Mouse (Mus musculus): Measurements from ENCODE around the gene Pde4c. TPM values are rescaled to one million over a fixed set of nuclear protein-coding genes. Genes with fewer than 3 reads are reported as not detected.

The Pde4c gene
- polyA plus RNA-seq (2012; rRNA removed), result 3.5 and 6.5 TPM in 2 replicates

DNA sequence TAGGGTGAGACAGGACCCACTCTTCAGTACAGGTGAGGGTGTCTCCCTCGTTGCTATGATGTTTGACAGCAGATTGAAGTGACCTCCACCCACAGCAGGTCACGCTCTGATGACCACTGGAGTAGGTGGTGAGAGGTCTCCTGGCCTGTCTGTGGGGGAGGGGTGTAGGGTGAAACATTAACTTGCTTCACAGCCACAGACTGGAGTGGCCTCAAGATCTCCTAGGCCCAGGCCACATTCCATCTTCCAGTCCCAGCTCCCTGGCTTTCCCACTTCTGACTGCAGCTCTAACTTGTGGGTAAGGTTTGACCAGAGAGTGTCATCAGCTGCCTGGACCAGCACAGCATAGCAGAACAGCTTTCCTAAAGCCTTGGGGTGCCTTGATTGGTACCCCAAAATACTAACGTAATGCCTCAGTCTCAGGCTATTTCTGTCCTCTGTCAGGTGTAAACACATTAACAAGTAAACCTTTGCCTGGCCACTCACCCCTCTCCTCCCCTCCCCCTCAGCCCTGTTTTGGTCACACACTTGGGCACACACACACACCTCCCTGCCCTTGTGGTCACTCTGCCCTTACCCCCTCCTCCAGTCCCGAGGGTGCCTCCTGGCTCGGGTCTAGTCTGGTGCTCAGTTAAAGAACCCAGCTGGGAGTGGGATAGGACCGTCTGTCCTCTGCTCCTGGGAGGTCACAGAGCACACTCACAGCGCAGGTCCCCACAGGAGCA, at the start of gene Pde4c:
Gene Pde4c, plus strand, starts transcription at position 235 of the 725 bp plus-strand sequence.

GRCm38 (mm10) chr8:70698310-70699109, 25.0 kb upstream of the Pde4c start, which contains the start of gene Jund:
Jund (plus strand) TSS chr8:70698949.

GRCm38 (mm10) chr8:70703287-70703686, 20.2 kb upstream of the Pde4c start, which contains the start of gene Iqcn:
Iqcn (plus strand) TSS chr8:70703457.

DNA sequence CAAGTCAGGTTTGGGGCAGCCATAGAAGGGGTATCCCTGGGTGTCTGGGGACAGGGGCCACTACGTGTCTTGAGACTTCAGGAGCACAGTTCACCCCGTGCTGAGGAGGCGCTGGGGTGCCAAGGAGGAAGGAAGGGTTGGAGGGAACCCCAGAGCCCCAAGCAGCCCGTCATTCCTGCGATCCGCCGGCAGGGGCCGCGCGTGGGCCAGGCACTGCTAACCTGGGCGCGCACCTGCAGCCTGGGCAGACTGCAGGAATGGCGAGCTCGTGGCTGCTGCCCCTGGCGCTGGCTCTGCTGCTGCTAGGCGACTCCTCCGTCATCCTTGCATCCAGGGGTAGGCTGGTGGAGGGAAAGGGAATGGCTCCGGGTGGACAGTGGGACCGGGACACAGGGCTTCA, 5.2 kb upstream of the Pde4c start, which contains the start of gene Gm3336:
Gene Gm3336, plus strand, starts transcription at position 247 of the 400 bp plus-strand sequence.

GRCm38 (mm10) chr8:70754043-70754870, 30.7 kb downstream of the Pde4c start, which contains the start of gene Rab3a:
Rab3a (plus strand) TSS chr8:70754679.

DNA sequence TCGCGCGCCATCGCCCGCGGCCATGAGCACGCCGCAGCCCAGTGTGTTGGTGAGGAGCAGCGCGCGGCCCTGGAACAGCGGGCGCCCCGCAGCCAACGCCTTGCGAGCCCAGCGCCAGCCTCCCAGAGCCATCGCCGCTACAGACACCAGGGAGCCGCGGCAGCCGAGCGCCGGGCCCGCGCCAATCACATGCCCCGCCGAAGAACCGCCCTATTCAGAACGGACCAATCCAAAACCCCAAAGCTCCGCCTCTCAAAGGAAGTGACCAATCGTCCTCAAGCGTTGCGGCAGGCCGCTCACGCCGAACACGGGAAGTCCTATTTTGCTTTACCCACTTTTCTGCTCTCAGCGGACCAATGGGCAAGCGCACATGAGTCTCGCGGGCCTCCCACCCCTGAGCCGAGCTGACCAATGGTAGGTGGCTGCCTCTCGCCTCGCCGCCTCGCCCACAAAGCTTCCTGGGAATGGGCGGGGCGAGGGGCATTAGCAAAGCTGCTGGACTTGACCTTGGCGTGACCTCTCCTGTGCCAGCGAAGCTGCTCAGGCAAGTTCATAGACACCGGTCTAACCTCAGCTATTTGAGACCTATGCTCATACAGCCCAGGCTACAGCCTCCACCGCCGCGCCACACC, 37.4 kb downstream of the Pde4c start, which contains the start of gene Mpv17l2:
Gene Mpv17l2, minus strand, starts transcription at position 172 of the 632 bp plus-strand sequence.

DNA sequence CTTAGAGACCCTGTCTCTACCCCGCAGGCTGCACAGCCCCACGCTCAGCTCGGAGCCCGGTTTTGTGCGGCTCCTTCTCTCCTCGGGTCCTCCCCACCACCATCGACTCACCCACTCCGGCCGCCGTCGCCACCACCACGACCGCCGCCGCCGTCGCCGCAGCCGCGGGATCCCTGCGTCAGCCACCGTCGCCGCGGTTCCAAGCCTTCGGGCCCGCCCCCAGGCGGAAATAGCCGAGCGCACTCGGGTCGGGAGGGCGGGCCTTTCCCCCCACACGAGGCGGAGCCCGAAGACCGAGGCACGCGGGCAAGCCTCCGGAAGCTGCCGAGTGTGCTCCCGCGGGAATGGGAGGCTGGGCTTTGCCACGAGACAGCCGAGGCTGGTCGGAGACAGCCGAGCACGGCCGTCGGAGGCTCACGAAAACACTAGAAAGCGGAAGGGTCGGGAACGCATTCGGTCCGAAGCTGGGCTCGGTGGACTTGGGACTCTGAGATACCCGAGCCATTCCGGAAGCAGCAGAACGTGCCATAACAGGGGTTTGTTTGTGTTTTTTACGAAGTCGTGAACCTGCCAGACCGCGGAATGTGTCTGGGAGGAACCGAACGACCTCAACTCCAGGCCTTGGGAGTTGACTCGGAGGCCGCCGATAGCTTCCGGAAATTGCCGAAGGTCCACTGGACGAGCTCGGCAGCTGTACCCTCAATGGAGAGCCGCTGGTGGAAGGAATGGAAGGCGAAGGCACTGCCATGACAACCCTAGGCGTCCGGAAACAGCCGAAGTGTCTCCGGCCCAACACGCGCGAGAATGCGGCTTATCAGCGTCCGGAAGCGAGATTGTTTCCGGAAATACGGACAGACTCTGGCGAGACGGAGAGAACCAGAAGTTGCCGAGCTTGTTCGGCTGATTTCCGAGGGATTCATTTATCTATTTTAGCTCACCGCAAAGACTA, 53.2 kb downstream of the Pde4c start, which contains the start of gene Pik3r2:
Gene Pik3r2, minus strand, starts transcription at position 218 of the 949 bp plus-strand sequence.

Other genes starting within 250 kb of the Pde4c start
- 132 and 154 TPM in 2 replicates for gene Klhl26, start 246.8 kb upstream of the Pde4c start, polyA plus RNA-seq (2012; rRNA removed)
- gene Tmem59l, start 236.4 kb upstream of the Pde4c start, polyA plus RNA-seq (2012; rRNA removed), result 2.3 and 4.0 TPM in 2 replicates
- gene Crlf1, start 230.6 kb upstream of the Pde4c start, polyA plus RNA-seq (2012; rRNA removed), result 11.6 and 22.8 TPM in 2 replicates
- gene Rex1bd, start 217.0 kb upstream of the Pde4c start, polyA plus RNA-seq (2012; rRNA removed), result 333 and 372 TPM in 2 replicates
- 989 and 1,155 TPM in 2 replicates for gene Uba52, start 212.9 kb upstream of the Pde4c start, polyA plus RNA-seq (2012; rRNA removed)
- gene Fkbp8, start 196.0 kb upstream of the Pde4c start, polyA plus RNA-seq (2012; rRNA removed), result 685 and 705 TPM in 2 replicates
- gene Kxd1, start 195.8 kb upstream of the Pde4c start, polyA plus RNA-seq (2012; rRNA removed), result 70.3 and 97.9 TPM in 2 replicates
- gene Ell, start 184.3 kb upstream of the Pde4c start, polyA plus RNA-seq (2012; rRNA removed), result 33.7 and 35.4 TPM in 2 replicates
- gene Isyna1, start 129.3 kb upstream of the Pde4c start, polyA plus RNA-seq (2012; rRNA removed), result 867 and 914 TPM in 2 replicates
- 426 and 602 TPM in 2 replicates for gene Ssbp4, start 114.8 kb upstream of the Pde4c start, polyA plus RNA-seq (2012; rRNA removed)
- gene Lrrc25, start 107.6 kb upstream of the Pde4c start, polyA plus RNA-seq (2012; rRNA removed), result 11.0 and 12.7 TPM in 2 replicates
- gene Gdf15, start 91.3 kb upstream of the Pde4c start, polyA plus RNA-seq (2012; rRNA removed), result 11.8 and 16.3 TPM in 2 replicates
- 100 and 112 TPM in 2 replicates for gene Pgpep1, start 63.3 kb upstream of the Pde4c start, polyA plus RNA-seq (2012; rRNA removed)
- gene Lsm4, start 50.5 kb upstream of the Pde4c start, polyA plus RNA-seq (2012; rRNA removed), result 179 and 190 TPM in 2 replicates
- gene Jund, start 24.8 kb upstream of the Pde4c start, polyA plus RNA-seq (2012; rRNA removed), result 689 and 1,003 TPM in 2 replicates
- gene Iqcn, start 20.3 kb upstream of the Pde4c start, polyA plus RNA-seq (2012; rRNA removed), result 0.03 TPM in 2 replicates
- gene Gm3336, start 5.2 kb upstream of the Pde4c start, polyA plus RNA-seq (2012; rRNA removed), result 0.60 and 0.89 TPM in 2 replicates
- gene Rab3a, start 31.0 kb downstream of the Pde4c start, polyA plus RNA-seq (2012; rRNA removed), result 50.0 and 67.9 TPM in 2 replicates
- 210 and 274 TPM in 2 replicates for gene Mpv17l2, start 37.2 kb downstream of the Pde4c start, polyA plus RNA-seq (2012; rRNA removed)
- 322 and 352 TPM in 2 replicates for gene Pik3r2, start 53.0 kb downstream of the Pde4c start, polyA plus RNA-seq (2012; rRNA removed)
- gene Mast3, start 81.3 kb downstream of the Pde4c start, polyA plus RNA-seq (2012; rRNA removed), result 111 and 132 TPM in 2 replicates
- gene Il12rb1, start 84.7 kb downstream of the Pde4c start, polyA plus RNA-seq (2012; rRNA removed), result 1.1 and 1.5 TPM in 2 replicates
- 97.4 and 114 TPM in 2 replicates for gene Arrdc2, start 116.0 kb downstream of the Pde4c start, polyA plus RNA-seq (2012; rRNA removed)
- 7.1 and 9.1 TPM in 2 replicates for gene Kcnn1, start 139.5 kb downstream of the Pde4c start, polyA plus RNA-seq (2012; rRNA removed)
- 65.2 and 65.7 TPM in 2 replicates for gene Ccdc124, start 150.2 kb downstream of the Pde4c start, polyA plus RNA-seq (2012; rRNA removed)
- gene Slc5a5, start 169.0 kb downstream of the Pde4c start, polyA plus RNA-seq (2012; rRNA removed), result 0.64 and 0.89 TPM in 2 replicates
- gene Rpl18a, start 173.7 kb downstream of the Pde4c start, polyA plus RNA-seq (2012; rRNA removed), result 10,537 and 11,448 TPM in 2 replicates
- gene Map1s, start 182.2 kb downstream of the Pde4c start, polyA plus RNA-seq (2012; rRNA removed), result 125 and 138 TPM in 2 replicates